Mouse (Mus musculus) embryonic facial prominence, embryonic 11.5 days (tissue): ENCODE measurements around the gene Ephb6. TPM values are rescaled to one million over a fixed set of nuclear protein-coding genes. Genes with fewer than 3 reads are reported as not detected.

Experiments
- ATAC-seq: fragments of 200-750 bp; cut with Nextera tagmentation; replicated peaks from 2 replicates; pipeline ENCODE4 v1.8.0; 2017; ENCODE audit warnings: low read depth; ENCODE audit not compliant: insufficient number of reproducible peaks, low FRiP score, low TSS enrichment
- DNase-seq: peaks from one replicate; pipeline ENCODE4 v3.0.0-alpha.2; 2015; ENCODE audit warnings: low spot score
- H3K27ac ChIP-seq: fragments of 300-500 bp; sonication (generic); replicated peaks from 2 replicates; pipeline ENCODE4 v1.5.1; 2014; ENCODE audit warnings: mild to moderate bottlenecking, low read depth, low read length, control low read depth
- H3K27me3 ChIP-seq: fragments of 300-500 bp; sonication (generic); 2 replicates; pipeline ENCODE4 v1.6.1; 2014; ENCODE audit warnings: mild to moderate bottlenecking, low read length, moderate library complexity, mixed read lengths; ENCODE audit not compliant: control insufficient read depth, insufficient read depth
- H3K36me3 ChIP-seq: fragments of 300-500 bp; sonication (generic); replicated peaks from 2 replicates; pipeline ENCODE4 v1.6.1; 2014; ENCODE audit warnings: low read depth, mild to moderate bottlenecking, low read length, moderate library complexity, mixed read lengths; ENCODE audit not compliant: control insufficient read depth, insufficient read depth
- H3K4me1 ChIP-seq: fragments of 300-500 bp; sonication (generic); 2 replicates; pipeline ENCODE4 v1.6.1; 2014; ENCODE audit warnings: low read length, mixed read lengths; ENCODE audit not compliant: control insufficient read depth, insufficient read depth
- H3K4me2 ChIP-seq: fragments of 300-500 bp; sonication (generic); 2 replicates; pipeline ENCODE4 v1.6.1; 2014; ENCODE audit warnings: low read depth, mild to moderate bottlenecking, control low read depth, low read length, moderate library complexity
- H3K4me3 ChIP-seq: fragments of 300-500 bp; sonication (generic); 2 replicates; pipeline ENCODE4 v1.5.1; 2014; ENCODE audit warnings: low read depth, low read length, control low read depth
- H3K9ac ChIP-seq: fragments of 300-500 bp; sonication (generic); replicated peaks from 2 replicates; pipeline ENCODE4 v1.6.1; 2014; ENCODE audit warnings: mild to moderate bottlenecking, control low read depth, low read length
- H3K9me3 ChIP-seq: fragments of 300-500 bp; sonication (generic); replicated peaks from 2 replicates; pipeline ENCODE4 v1.6.1; 2016; ENCODE audit warnings: mild to moderate bottlenecking, low read length, inconsistent platforms, mixed read lengths; ENCODE audit not compliant: control insufficient read depth
- WGBS: fragments of 180-500 bp; shearing (Covaris S2); extraction: QIAGEN DNeasy Blood & Tissue Kit; methylation state at CpG from one replicate; pipeline ENCODE4 v1.1.7; 2014; 5-methylcytosine and 5-hydroxymethylcytosine counted together
- polyA plus RNA-seq: library from polyadenylated mRNA; unstranded; fragments of >200 nt; fragmentation: Nextera tagmentation; extraction: Ambion mirVana; gene quantifications from 2 replicates; pipeline ENCODE4 v1.2.1, GENCODE M21; 2014

Ephb6 gene
- polyA plus RNA-seq, 1 experiment from 2014 or later: 11.7 TPM

DNA sequence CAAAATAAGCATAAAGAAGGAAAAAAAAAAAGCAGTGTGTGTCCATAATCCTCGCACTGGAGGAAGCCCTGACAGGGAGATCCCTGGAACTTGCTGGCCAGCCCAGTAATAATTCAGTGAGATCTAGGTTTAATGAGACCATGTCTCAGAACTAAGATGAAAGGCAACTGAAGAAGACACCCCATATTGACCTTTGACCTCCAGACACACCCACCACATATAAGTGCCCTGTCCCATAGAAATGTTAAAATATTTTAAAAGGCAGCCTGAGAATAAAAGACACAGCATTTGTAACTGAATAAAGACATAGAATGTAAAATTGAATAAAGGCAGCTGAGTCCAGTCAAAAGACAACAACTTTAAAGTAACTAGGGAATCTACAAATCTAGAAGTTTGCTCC is 40.0 kb upstream of the Ephb6 start:
- Histone ChIP-seq H3K4me3 (no peak overlapping the region), H3K9me3 (no peaks in the 10 kb centered on the region), H3K4me1 (no peaks in the 10 kb centered on the region), H3K36me3 (no peaks in the 10 kb centered on the region), H3K27ac (no peak overlapping the region), H3K4me2 (no peak overlapping the region), H3K27me3 (no peaks in the 10 kb centered on the region), H3K9ac (no peak overlapping the region)
- 70% methylated on average over 1 of the region's 1 CpGs for WGBS
- no peak for ATAC-seq
- no peak for DNase-seq

DNA sequence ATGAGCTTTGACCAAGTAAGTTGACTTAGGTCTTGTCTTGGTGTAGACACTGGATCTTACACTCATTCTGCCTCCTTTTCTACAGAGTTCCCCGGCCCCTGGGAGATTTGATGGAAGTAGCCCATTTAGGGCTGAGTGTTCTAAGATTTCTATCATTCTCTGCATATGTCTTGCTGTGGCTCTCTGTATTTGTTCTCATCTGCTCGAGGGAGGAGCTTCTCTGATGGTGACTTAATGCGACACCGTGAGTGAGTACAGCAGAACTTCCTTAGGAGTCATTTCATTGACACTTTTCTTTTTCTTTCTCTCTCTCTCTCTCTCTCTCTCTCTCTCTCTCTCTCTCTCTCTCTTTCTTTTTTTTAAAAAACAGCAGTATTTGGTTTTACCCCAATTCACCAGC is 38.3 kb upstream of the Ephb6 start:
- DNase-seq (no peak), ATAC-seq (no peak)
- H3K9me3 ChIP-seq: no peaks in the 10 kb centered on the region
- WGBS: 83% methylated on average over 4 of the region's 4 CpGs
- no peaks in the 10 kb centered on the region for H3K36me3 ChIP-seq
- no peak overlapping the region for H3K27ac ChIP-seq
- no peaks in the 10 kb centered on the region for H3K27me3 ChIP-seq
- H3K4me1 ChIP-seq: no peaks in the 10 kb centered on the region
- no peak overlapping the region for H3K9ac ChIP-seq
- H3K4me2 ChIP-seq: no peak overlapping the region
- no peak overlapping the region for H3K4me3 ChIP-seq

DNA sequence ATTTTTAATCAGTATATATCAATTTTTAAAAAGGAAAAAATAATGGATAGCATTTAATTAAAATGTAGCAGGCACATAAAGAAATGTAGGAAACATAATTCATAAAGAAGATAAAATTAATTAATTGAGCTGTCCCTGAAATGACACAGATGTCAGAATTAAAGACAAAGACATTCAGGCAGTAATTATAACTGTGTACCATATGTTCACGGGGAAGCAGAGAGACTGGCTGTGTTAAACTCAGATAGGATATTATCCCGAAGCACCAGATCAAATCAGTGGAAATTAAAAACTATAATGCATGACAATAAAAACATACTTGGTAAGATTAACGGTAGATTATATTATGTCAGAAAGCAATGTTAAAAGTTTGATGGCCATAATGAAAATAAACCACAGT is 36.2 kb upstream of the Ephb6 start:
- 84% methylated on average over 3 of the region's 3 CpGs for WGBS
- ATAC-seq: no peak

DNA sequence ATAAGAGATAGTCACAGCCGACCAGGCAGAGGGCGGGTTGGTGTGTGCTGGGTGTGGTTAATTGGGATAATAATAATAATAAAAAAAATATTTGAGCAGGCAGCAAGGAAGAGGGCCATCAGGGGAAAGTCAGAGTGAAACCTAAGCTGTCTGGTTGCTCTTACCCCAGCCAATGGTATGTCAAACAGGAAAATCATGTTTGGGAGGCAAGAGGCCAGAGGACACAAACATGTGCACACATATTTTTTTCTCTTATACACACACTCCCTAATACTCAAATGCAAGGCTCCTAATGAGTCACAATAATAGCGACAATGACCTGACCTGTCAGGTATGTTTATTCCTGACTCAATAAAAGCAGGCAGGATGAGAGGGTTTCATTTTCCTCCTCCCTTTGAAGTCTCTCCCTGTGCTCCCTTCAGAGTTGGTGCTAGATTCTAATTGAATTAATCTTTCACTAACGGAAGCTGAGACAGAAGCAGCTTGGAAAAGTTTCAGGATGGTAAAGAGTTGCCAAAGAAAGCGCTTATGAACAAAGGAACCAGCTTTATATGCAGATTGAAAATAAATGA is 28.7 kb upstream of the Ephb6 start:
- H3K36me3 ChIP-seq: no peaks in the 10 kb centered on the region
- H3K9ac ChIP-seq: no peak overlapping the region
- H3K27ac ChIP-seq: no peak overlapping the region
- ATAC-seq: no peak
- H3K4me2 ChIP-seq: no peak overlapping the region
- peak; percentile 3 for DNase-seq
- WGBS: 56% methylated on average over 5 of the region's 5 CpGs
- H3K4me1 ChIP-seq: no peaks in the 10 kb centered on the region
- H3K9me3 ChIP-seq: no peaks in the 10 kb centered on the region
- H3K4me3 ChIP-seq: no peak overlapping the region
- H3K27me3 ChIP-seq: no peaks in the 10 kb centered on the region

More for the DNA sequence above, 36.2 kb upstream of the Ephb6 start:
- Histone ChIP-seq H3K27ac (no peak overlapping the region), H3K9me3 (no peaks in the 10 kb centered on the region), H3K27me3 (no peaks in the 10 kb centered on the region), H3K4me3 (no peak overlapping the region), H3K4me1 (no peaks in the 10 kb centered on the region), H3K36me3 (no peaks in the 10 kb centered on the region), H3K9ac (no peak overlapping the region), H3K4me2 (no peak overlapping the region)
- DNase-seq: no peak

- no peaks in the 10 kb centered on the region for H3K9me3 ChIP-seq
- no peaks in the 10 kb centered on the region for H3K36me3 ChIP-seq
- H3K4me3 ChIP-seq: no peak overlapping the region
- H3K9ac ChIP-seq: no peak overlapping the region
- WGBS: 51% methylated on average over 5 of the region's 5 CpGs
- no peaks in the 10 kb centered on the region for H3K27me3 ChIP-seq
- ATAC-seq (no peak), DNase-seq (peak; percentile 44)
- no peaks in the 10 kb centered on the region for H3K4me1 ChIP-seq
- H3K27ac ChIP-seq: no peak overlapping the region
- no peak overlapping the region for H3K4me2 ChIP-seq
These were observed 28.0 kb upstream of the Ephb6 start for GRCm38 (mm10) chr6:41577297-41577696.

DNA sequence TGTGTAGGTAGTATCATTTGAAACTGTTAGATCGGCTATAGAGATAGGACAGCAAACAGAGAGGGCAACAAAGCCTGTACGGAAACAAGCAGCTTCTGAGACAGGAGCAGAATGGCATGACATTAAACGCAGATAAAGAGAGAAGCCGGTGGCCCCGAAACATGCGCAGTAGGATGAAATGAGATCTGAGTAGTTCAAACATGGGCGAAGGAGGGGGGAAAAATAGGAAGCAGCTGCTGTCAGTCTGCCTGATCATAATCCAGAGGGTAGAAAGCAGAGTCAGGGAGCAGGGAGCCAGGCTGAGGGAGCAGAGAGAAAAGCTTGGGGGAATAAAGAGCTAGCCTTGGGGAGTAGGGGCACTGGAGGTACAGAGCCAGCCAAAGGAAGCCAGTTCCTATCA is 24.0 kb upstream of the Ephb6 start:
- H3K9ac ChIP-seq: no peak overlapping the region
- 38% methylated on average over 7 of the region's 7 CpGs for WGBS
- ATAC-seq: peak; percentile 23; the same call in 1 of the 2 replicates

GRCm38 (mm10) chr6:41582189-41582588 is 23.1 kb upstream of the Ephb6 start:
- no peak for DNase-seq

More for the DNA sequence above, 24.0 kb upstream of the Ephb6 start:
- H3K4me1 ChIP-seq: no peaks in the 10 kb centered on the region
- H3K27me3 ChIP-seq: no peaks in the 10 kb centered on the region
- no peak overlapping the region for H3K4me2 ChIP-seq
- H3K4me3 ChIP-seq: no peak overlapping the region
- H3K9me3 ChIP-seq: no peaks in the 10 kb centered on the region
- peak; percentile 61 for DNase-seq
- H3K27ac ChIP-seq: no peak overlapping the region
- no peaks in the 10 kb centered on the region for H3K36me3 ChIP-seq

GRCm38 (mm10) chr6:41604401-41605050 is 756 bp upstream of the Ephb6 start:
- Histone ChIP-seq H3K27me3 (no peaks in the 10 kb centered on the region), H3K9ac (peak overlapping the region; percentile 88), H3K4me2 (peak overlapping the region; percentile 87), H3K9me3 (no peaks in the 10 kb centered on the region), H3K4me1 (no peaks in the 10 kb centered on the region), H3K36me3 (no peaks in the 10 kb centered on the region), H3K4me3 (peak overlapping the region; percentile 61), H3K27ac (peak overlapping the region; percentile 81)
- WGBS: under 1% methylated on average over 23 of the region's 23 CpGs
- peak; percentile 61 for ATAC-seq
- DNase-seq: peak; percentile 86

More at GRCm38 (mm10) chr6:41582189-41582588, 23.1 kb upstream of the Ephb6 start:
- 77% methylated on average over 1 of the region's 1 CpGs for WGBS
- Histone ChIP-seq H3K9me3 (no peaks in the 10 kb centered on the region), H3K27ac (no peak overlapping the region), H3K36me3 (no peaks in the 10 kb centered on the region), H3K4me1 (no peaks in the 10 kb centered on the region), H3K27me3 (no peaks in the 10 kb centered on the region), H3K9ac (no peak overlapping the region), H3K4me2 (no peak overlapping the region), H3K4me3 (no peak overlapping the region)
- no peak for ATAC-seq
